Mouse (Mus musculus) spleen, adult 2 months (tissue): ENCODE data around the gene Glt6d1. TPM values are rescaled to one million over a fixed set of nuclear protein-coding genes. Genes with fewer than 3 reads are reported as not detected.

Experiments used
- DNase-seq, 2 experiments: peaks; one replicate each; pipeline versions ENCODE4 v3.0.0 to v3.0.0-alpha.2; 2012 to 2021; ENCODE audit warnings: low spot score in 2 of 2, low read depth in 1 of 2
- H3K27ac ChIP-seq: fragments of 200-500 bp; 2 replicates; pipeline ENCODE4 v1.5.1; 2012; ENCODE audit warnings: low read length, inconsistent platforms; ENCODE audit not compliant: insufficient read depth
- H3K27me3 ChIP-seq: fragments of 200-500 bp; 2 replicates; pipeline ENCODE4 v1.6.1; 2012; ENCODE audit warnings: mild to moderate bottlenecking, moderate library complexity, low read length, inconsistent platforms; ENCODE audit not compliant: control insufficient read depth, insufficient read depth
- H3K36me3 ChIP-seq: fragments of 200-500 bp; 2 replicates; pipeline ENCODE4 v1.6.1; 2012; ENCODE audit warnings: mild to moderate bottlenecking, low read length, inconsistent platforms; ENCODE audit not compliant: control insufficient read depth, insufficient read depth
- H3K4me1 ChIP-seq: fragments of 200-500 bp; 2 replicates; pipeline ENCODE4 v1.6.1; 2011; ENCODE audit warnings: inconsistent platforms; ENCODE audit not compliant: control insufficient read depth, insufficient read depth, insufficient read length
- H3K4me3 ChIP-seq: fragments of 200-500 bp; 2 replicates; pipeline ENCODE4 v1.5.1; 2011; ENCODE audit warnings: mild to moderate bottlenecking, inconsistent platforms; ENCODE audit not compliant: insufficient read depth, insufficient read length; ENCODE audit errors: extremely low read depth
- CTCF ChIP-seq: fragments of 200-500 bp; IDR thresholded peaks from 2 replicates; pipeline ENCODE4 v1.5.1; 2011; ENCODE audit warnings: mild to moderate bottlenecking, inconsistent platforms; ENCODE audit not compliant: insufficient read depth, insufficient read length, insufficient replicate concordance; ENCODE audit errors: extremely low read depth
- POLR2A ChIP-seq: fragments of 200-500 bp; IDR thresholded peaks from 2 replicates; pipeline ENCODE4 v1.6.1; 2011; ENCODE audit warnings: low read depth, low read length, inconsistent platforms
- WGBS: fragments of 180-500 bp; shearing (Covaris S2); methylation state at CpG from one replicate; pipeline ENCODE4 v1.1.7; 2018; 5-methylcytosine and 5-hydroxymethylcytosine counted together
- polyA plus RNA-seq: library from polyadenylated mRNA; depleted of rRNA; stranded (reverse); fragments of >200 nt; gene quantifications from 2 replicates; pipeline ENCODE4 v1.2.3, GENCODE M21; 2012

Gene Glt6d1
- polyA plus RNA-seq, 1 experiment: not detected

DNA sequence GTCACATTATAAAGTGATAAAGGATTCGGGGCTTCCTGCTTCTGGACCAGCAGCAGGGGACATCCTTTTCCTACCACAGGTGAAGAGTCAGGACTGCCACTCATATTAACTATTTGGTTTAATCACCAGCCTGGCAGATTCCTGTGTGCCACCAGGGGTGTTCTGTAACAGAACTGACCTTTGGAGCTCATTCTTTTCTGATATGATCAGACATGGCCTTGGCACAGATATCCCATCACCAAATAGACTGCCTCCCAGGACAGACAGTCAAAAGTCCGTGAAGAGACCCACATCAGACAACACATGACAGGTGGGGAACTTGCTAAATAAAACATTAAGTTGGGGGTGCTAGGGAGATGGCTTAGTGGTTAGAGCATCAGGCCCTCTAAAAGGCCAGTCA, 3.9 kb downstream of the Glt6d1 start:
- 77% methylated on average over 2 of the region's 2 CpGs for WGBS
- H3K27me3 ChIP-seq: no peaks in the 10 kb centered on the region
- no peaks in the 10 kb centered on the region for H3K36me3 ChIP-seq
- no peaks in the 10 kb centered on the region for H3K4me1 ChIP-seq
- no peak overlapping the region for H3K27ac ChIP-seq
- H3K4me3 ChIP-seq: no peak overlapping the region
- no peak for DNase-seq
- TF ChIP-seq CTCF: no peak
- no peak for TF ChIP-seq POLR2A

DNA sequence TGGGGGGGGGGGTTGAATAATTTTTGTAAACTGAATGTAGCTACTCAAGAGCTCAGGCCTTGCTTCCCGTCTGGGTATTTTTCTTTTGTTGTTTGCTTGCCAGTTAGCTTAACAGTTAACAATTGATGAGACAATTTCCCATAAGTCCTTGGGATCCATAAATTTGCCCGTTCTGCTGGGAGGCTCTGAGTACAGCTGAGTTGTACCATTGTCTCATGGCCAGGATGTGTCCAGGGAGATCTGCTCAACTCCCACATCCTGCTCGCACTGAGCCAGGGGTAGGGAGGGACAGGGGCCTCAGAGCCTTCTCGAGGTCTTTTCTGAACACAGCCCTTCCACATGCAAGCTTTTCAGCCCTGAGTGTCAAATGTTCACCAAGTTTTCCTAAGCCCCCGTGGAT, 17.6 kb downstream of the Glt6d1 start:
- Histone ChIP-seq H3K27ac (no peak overlapping the region), H3K4me1 (no peaks in the 10 kb centered on the region), H3K36me3 (no peaks in the 10 kb centered on the region), H3K27me3 (no peaks in the 10 kb centered on the region), H3K4me3 (no peak overlapping the region)
- no peak for TF ChIP-seq POLR2A
- no peak for TF ChIP-seq CTCF
- 49% methylated on average over 5 of the region's 5 CpGs for WGBS
- no peak for DNase-seq

GRCm38 (mm10) chr2:25797635-25798034, 18.0 kb downstream of the Glt6d1 start:
- Histone ChIP-seq H3K4me3 (no peak overlapping the region), H3K27me3 (no peaks in the 10 kb centered on the region), H3K27ac (no peak overlapping the region), H3K36me3 (no peaks in the 10 kb centered on the region), H3K4me1 (no peaks in the 10 kb centered on the region)
- no peak for DNase-seq
- WGBS: 50% methylated on average over 2 of the region's 2 CpGs
- TF ChIP-seq POLR2A (no peak), CTCF (no peak)

DNA sequence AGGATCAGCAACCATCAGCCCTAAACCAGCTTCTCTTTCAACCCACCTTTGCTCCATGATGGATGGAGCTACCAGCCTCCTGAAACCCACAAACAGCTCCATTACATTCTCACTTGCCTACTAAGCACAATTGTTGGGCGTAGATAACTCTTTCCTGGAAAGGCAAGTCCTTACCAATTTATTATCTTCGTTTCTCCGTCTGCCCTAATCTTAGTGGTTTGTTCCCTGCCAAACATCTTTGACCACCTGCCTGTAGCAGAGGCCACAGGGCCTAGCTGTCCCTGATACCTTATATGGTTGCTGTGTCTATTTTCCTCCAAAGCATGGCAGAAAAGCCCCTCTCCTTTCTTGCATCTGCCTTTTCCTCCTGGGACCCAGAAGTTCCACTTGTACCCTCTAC, 26.6 kb downstream of the Glt6d1 start:
- H3K4me1 ChIP-seq: no peaks in the 10 kb centered on the region
- H3K27me3 ChIP-seq: no peaks in the 10 kb centered on the region
- TF ChIP-seq CTCF (no peak), POLR2A (no peak)
- H3K4me3 ChIP-seq: no peak overlapping the region
- no peak for DNase-seq
- H3K27ac ChIP-seq: no peak overlapping the region
- no peaks in the 10 kb centered on the region for H3K36me3 ChIP-seq
- 72% methylated on average over 3 of the region's 3 CpGs for WGBS

- no peaks in the 10 kb centered on the region for H3K4me1 ChIP-seq
- TF ChIP-seq CTCF (no peak), POLR2A (no peak)
- WGBS: 75% methylated on average over 5 of the region's 5 CpGs
- no peak overlapping the region for H3K27ac ChIP-seq
- no peaks in the 10 kb centered on the region for H3K36me3 ChIP-seq
- no peaks in the 10 kb centered on the region for H3K27me3 ChIP-seq
- H3K4me3 ChIP-seq: no peak overlapping the region
- DNase-seq: no peak
Measured at GRCm38 (mm10) chr2:25785573-25786322, 29.9 kb downstream of the Glt6d1 start.

DNA sequence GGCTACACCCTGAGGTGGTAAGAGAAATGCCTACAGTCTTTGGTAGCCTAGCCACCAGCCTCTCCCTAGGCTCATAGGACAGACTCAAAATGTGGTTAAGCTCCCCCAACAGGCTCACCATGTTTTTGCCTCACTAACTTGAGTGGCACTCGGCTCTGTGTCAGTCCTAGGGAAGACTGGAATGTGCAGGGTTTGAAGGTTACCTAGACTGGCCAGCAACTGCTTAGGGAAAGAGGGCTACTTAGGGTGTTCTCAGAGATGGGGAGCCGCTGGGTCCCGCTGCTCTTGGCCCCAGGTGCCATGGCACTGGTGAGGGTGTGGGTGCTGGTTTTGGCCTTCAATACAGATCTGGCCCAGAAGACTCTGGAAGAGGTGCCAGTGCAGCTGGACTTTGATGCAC, 33.7 kb downstream of the Glt6d1 start, which contains the start of gene Gm13539:
Gm13539 (plus strand) TSS at position 301 of the 400 bp plus-strand sequence.
- Histone ChIP-seq H3K36me3 (no peaks in the 10 kb centered on the region), H3K27me3 (no peaks in the 10 kb centered on the region), H3K4me3 (no peak within 1 kb of the TSS), H3K4me1 (no peaks in the 10 kb centered on the region), H3K27ac (no peak within 1 kb of the TSS)
- no peak for DNase-seq
- TF ChIP-seq POLR2A (no peak), CTCF (no peak)
- WGBS: 84% methylated on average over 3 of the region's 3 CpGs

GRCm38 (mm10) chr2:25780921-25781320, 34.7 kb downstream of the Glt6d1 start:
- Histone ChIP-seq H3K36me3 (no peaks in the 10 kb centered on the region), H3K4me3 (no peak overlapping the region), H3K27ac (no peak overlapping the region), H3K4me1 (no peaks in the 10 kb centered on the region), H3K27me3 (no peaks in the 10 kb centered on the region)
- no peak for TF ChIP-seq POLR2A
- TF ChIP-seq CTCF: no peak
- DNase-seq: no peak
- 42% methylated on average over 4 of the region's 4 CpGs for WGBS
